Mouse (Mus musculus) thymus, adult 2 months (tissue): ENCODE data around the gene T. TPM values are rescaled to one million over a fixed set of nuclear protein-coding genes. Genes with fewer than 3 reads are reported as not detected.

Experiments used
- DNase-seq: peaks from one replicate; pipeline ENCODE4 v3.0.0; 2021
- H3K27ac ChIP-seq: fragments of 200-500 bp; 2 replicates; pipeline ENCODE4 v1.5.1; 2012; ENCODE audit warnings: low read length, control low read depth; ENCODE audit not compliant: control insufficient read depth, insufficient read depth
- H3K27me3 ChIP-seq: fragments of 200-500 bp; 2 replicates; pipeline ENCODE4 v1.6.1; 2012; ENCODE audit warnings: mild to moderate bottlenecking, low read length, moderate library complexity, mixed read lengths; ENCODE audit not compliant: control insufficient read depth, insufficient read depth
- H3K36me3 ChIP-seq: fragments of 200-500 bp; 2 replicates; pipeline ENCODE4 v1.6.1; 2012; ENCODE audit warnings: mild to moderate bottlenecking, low read length, moderate library complexity; ENCODE audit not compliant: control insufficient read depth, insufficient read depth
- H3K4me1 ChIP-seq: fragments of 200-500 bp; replicated peaks from 2 replicates; pipeline ENCODE4 v1.6.1; 2012; ENCODE audit warnings: low read length; ENCODE audit not compliant: control insufficient read depth, insufficient read depth
- H3K4me3 ChIP-seq: fragments of 200-500 bp; 2 replicates; pipeline ENCODE4 v1.5.1; 2012; ENCODE audit warnings: mild to moderate bottlenecking, low read length, control low read depth, moderate library complexity; ENCODE audit not compliant: control insufficient read depth, insufficient read depth
- CTCF ChIP-seq: fragments of 200-500 bp; IDR thresholded peaks from 2 replicates; pipeline ENCODE4 v1.5.1; 2012; ENCODE audit warnings: mild to moderate bottlenecking, control low read depth, low read length, moderate library complexity, borderline replicate concordance; ENCODE audit not compliant: control insufficient read depth, poor library complexity, insufficient read depth; ENCODE audit errors: extremely low read depth
- POLR2A ChIP-seq: fragments of 200-500 bp; IDR thresholded peaks from 2 replicates; pipeline ENCODE4 v1.6.1; 2012; ENCODE audit warnings: mild to moderate bottlenecking, low read length, control low read depth, moderate library complexity; ENCODE audit not compliant: control insufficient read depth, poor library complexity, insufficient read depth; ENCODE audit errors: extremely low read depth
- WGBS: fragments of 180-500 bp; shearing (Covaris S2); methylation state at CpG from one replicate; pipeline ENCODE4 v1.1.7; 2018; 5-methylcytosine and 5-hydroxymethylcytosine counted together
- polyA plus RNA-seq: library from polyadenylated mRNA; depleted of rRNA; stranded (reverse); fragments of >200 nt; gene quantifications from 2 replicates; pipeline ENCODE4 v1.2.3, GENCODE M21; 2012

Gene T
- polyA plus RNA-seq, 1 experiment, result 0.63 TPM

DNA sequence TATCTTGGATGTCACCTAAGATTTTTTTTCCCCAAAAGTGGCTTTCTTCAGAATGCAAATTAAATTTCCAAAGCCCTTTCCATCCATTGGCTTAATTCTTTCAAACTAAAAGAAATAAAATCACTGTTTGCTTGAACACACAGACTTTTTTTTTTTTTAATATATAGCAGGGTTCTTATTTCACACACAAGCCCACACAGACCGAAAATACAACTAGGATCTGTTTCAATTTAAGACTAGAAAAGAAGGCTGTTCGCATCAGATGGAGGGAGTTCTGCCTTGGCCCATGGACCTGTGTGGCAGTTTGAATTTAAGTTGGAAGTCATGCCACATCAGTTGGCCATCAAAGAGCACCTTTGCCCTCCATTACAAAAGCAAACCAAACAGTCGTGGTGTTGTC lies 44.3 kb downstream of the T start:
- Histone ChIP-seq H3K36me3 (no peaks in the 10 kb centered on the region), H3K27ac (no peak overlapping the region), H3K27me3 (no peaks in the 10 kb centered on the region), H3K4me3 (no peak overlapping the region), H3K4me1 (no peaks in the 10 kb centered on the region)
- WGBS, result 91% methylated on average over 3 of the region's 3 CpGs
- no peak for DNase-seq
- TF ChIP-seq CTCF (no peak), POLR2A (no peak)

DNA sequence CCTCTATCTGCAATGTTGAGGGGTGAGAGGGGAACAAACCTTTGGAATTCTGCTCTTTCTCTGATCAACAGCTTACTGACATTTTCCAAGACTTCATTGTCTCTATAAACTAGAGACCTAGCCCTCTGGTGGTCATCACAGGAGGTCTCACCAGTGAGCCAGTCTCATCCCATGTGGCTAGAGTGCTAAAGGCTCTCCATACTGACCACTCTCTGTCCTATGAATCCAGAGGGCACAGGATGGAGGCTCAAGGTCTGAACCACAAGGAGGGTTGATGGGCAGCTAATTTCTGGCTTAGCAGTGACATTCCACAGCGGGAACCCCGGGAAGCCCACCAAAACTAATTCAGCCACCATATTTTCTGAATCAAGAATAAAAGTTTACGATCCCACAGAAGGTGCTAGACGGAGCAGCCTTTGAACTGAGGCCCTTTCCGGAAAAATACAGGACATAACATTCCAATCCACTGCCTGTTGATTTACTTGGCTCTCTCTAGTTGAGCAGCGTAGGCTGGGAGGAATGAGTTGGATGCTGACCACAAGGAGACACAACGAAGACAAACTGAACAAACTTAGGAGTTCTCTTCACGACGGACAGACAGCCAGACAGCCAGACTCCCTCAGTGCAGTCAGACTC lies 45.4 kb downstream of the T start:
- no peak overlapping the region for H3K4me3 ChIP-seq
- H3K36me3 ChIP-seq, result no peaks in the 10 kb centered on the region
- no peak for TF ChIP-seq CTCF
- no peak for TF ChIP-seq POLR2A
- WGBS, result 91% methylated on average over 9 of the region's 9 CpGs
- no peak overlapping the region for H3K27ac ChIP-seq
- no peaks in the 10 kb centered on the region for H3K4me1 ChIP-seq
- no peak for DNase-seq
- no peaks in the 10 kb centered on the region for H3K27me3 ChIP-seq

DNA sequence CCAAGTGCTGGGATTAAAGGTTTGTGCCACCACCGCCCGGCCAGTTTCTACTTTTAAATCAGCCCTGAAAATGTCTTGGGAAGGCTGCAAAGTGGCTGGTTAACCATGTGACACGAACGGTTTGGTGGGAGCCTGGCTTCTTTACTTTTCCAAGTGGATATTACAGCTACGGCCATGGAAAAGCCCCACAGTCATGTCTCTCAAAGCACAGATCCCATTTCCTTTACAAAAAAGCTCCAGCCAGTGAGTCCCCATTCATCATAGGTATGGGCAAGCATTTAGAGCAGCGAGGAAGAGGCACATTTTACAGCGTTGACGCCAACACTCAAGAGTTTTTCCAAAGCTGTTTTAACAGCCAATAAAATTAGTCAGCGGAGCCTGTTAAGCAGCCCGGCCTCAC lies 47.6 kb downstream of the T start:
- DNase-seq, result no peak
- Histone ChIP-seq H3K4me1 (no peaks in the 10 kb centered on the region), H3K36me3 (no peaks in the 10 kb centered on the region), H3K27ac (no peak overlapping the region), H3K27me3 (no peaks in the 10 kb centered on the region), H3K4me3 (no peak overlapping the region)
- no peak for TF ChIP-seq POLR2A
- no peak for TF ChIP-seq CTCF
- 92% methylated on average over 10 of the region's 10 CpGs for WGBS

DNA sequence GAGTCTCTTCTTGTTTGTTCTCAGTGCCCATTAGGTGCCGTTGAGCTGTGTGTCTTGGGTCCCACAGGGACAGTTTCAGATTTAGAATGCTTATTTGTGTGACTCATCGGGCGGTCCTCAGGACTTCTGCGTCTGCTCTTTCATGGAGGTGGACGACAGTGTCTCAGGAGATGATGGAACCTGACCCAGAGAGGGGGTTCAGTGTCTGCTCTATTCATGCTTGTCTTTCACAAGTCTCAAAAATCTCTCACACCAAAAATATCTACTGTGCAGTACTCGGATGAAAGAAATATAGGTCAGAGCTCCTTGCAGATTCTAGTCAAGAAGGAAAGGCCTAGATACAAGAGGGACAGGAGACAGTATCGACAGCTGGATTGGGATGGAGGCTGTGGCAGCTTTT lies 48.7 kb downstream of the T start:
- Histone ChIP-seq H3K4me3 (no peak overlapping the region), H3K4me1 (no peaks in the 10 kb centered on the region; the same call in 1 of the 2 replicates), H3K27ac (no peak overlapping the region), H3K36me3 (no peaks in the 10 kb centered on the region), H3K27me3 (no peaks in the 10 kb centered on the region)
- WGBS, result 95% methylated on average over 7 of the region's 7 CpGs
- TF ChIP-seq POLR2A, result no peak
- no peak for TF ChIP-seq CTCF
- DNase-seq, result no peak

DNA sequence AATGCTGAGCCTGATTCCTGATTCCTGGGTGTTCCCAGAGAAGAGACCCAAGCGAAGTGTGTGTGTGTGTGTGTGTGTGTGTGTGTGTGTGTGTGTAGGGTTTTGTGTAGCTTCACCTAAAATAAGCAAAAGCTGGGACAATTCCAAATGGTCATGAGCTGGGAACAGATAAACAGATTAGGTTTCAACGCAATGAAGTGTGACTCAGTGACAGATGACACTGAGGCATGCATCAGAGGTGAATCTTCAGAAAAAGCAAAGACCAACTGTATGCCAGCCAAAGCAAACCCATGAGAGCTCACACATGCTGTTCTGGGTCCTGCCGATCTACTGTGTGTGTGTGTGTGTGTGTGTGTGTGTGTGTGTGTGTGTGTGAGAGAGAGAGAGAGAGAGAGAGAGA lies 50.0 kb downstream of the T start:
- WGBS, result 77% methylated on average over 3 of the region's 3 CpGs
- Histone ChIP-seq H3K4me3 (no peak overlapping the region), H3K27ac (no peak overlapping the region), H3K36me3 (no peaks in the 10 kb centered on the region), H3K27me3 (no peaks in the 10 kb centered on the region), H3K4me1 (no peaks in the 10 kb centered on the region; the same call in 1 of the 2 replicates)
- no peak for TF ChIP-seq POLR2A
- TF ChIP-seq CTCF, result no peak
- DNase-seq, result no peak

DNA sequence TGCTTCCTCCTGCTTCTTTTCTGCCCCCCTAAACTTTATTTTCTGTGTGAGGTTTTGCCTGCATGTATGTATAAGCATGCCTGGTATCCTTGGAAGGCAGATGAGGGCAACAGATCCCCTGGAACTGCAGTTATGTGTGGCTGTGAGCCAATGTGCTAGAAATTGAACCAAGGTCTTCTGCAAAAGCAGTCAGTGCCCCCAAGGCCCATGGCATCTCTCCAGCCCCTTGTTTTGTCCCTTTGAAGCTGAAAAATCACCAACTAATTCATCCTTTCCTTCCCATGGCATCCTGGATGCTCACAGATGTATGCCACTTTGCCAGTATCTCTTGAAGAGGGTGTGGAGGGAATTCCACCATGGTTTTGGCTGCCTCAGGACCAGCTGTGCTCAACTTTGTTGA lies 50.9 kb downstream of the T start:
- Histone ChIP-seq H3K27me3 (no peaks in the 10 kb centered on the region), H3K4me3 (no peak overlapping the region), H3K4me1 (no peaks in the 10 kb centered on the region; the same call in 1 of the 2 replicates), H3K27ac (no peak overlapping the region), H3K36me3 (no peaks in the 10 kb centered on the region)
- DNase-seq, result no peak
- no peak for TF ChIP-seq CTCF

DNA sequence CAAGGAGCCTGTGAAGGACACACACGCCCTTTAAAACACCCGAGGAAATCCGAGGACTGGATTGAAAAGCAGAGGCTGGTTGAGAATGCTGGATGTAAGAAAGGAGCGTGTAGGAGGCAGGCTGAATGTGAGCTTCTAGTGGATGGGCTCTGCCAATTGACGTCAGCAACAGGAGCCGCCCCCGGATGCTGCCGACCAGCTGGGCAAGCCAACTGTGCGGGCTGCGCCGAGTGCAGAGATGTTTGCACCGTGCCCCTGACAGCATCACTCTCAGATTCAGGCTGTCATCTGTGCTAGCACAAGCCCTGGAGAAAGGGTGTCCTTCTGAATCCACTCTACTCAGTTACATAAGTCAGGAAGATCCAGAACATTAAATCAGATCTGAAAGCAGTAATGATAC lies 53.6 kb downstream of the T start:
- Histone ChIP-seq H3K4me3 (no peak overlapping the region), H3K27me3 (no peaks in the 10 kb centered on the region), H3K27ac (no peak overlapping the region), H3K36me3 (no peaks in the 10 kb centered on the region), H3K4me1 (no peaks in the 10 kb centered on the region; the same call in 1 of the 2 replicates)
- no peak for DNase-seq
- TF ChIP-seq CTCF, result no peak
- no peak for TF ChIP-seq POLR2A
- WGBS, result 74% methylated on average over 12 of the region's 12 CpGs
